Mouse (Mus musculus) splenic B cell, adult 2 months (primary cell): ENCODE results near the gene Fam81b.

Experiments
- DNase-seq: peaks from one replicate; pipeline ENCODE4 v3.0.0-alpha.2; 2011; ENCODE audit warnings: low read depth, low spot score
- H3K27me3 ChIP-seq: 2 replicates; pipeline ENCODE4 v1.6.1; 2012; ENCODE audit warnings: mild to moderate bottlenecking, low read length, moderate library complexity, mixed read lengths; ENCODE audit not compliant: control insufficient read depth, poor library complexity, insufficient read depth, severe bottlenecking
- H3K36me3 ChIP-seq: 2 replicates; pipeline ENCODE4 v1.6.1; 2012; ENCODE audit warnings: mild to moderate bottlenecking, low read length, moderate library complexity, mixed read lengths; ENCODE audit not compliant: control insufficient read depth, poor library complexity, insufficient read depth, severe bottlenecking

The Fam81b gene

DNA sequence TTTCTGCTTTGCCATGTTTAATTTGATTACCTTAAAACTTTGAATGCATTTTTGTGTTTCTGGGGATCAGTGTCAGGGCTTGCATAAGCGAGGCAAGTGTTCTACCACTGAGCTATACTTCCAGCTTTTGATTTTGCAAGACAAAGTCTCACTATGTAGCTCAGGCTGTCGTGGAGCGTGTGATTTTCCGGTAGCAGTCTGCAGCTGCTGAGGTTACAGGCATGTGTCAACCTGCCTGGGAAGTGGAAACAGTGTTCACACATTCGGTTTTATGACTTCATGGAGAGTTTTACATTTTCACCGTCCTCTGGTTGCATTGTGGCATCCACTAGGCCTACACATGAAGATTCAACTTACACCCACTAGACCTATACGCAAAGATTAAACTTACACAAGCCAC lies 54.8 kb downstream of the Fam81b start:
- no peaks in the 10 kb centered on the region for H3K27me3 ChIP-seq
- H3K36me3 ChIP-seq, result no peaks in the 10 kb centered on the region
- DNase-seq, result no peak

DNA sequence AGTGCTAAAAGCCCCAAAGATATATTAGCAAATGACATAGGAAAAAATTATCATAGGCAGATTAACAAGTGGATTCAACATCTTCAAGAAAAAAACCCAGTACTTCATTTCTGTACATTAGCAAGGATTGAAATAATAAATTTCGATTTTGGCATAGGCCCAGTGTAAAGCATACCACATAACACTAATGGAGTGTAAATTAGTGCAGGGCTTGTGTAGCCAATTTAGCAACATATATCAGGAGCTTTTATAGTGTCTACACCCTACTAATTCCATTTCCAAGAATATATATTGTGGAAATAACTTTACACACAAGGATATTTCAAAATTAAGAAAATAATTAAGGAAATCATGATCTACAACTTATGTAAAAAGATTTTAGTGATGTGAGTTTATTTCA lies 55.8 kb downstream of the Fam81b start:
- DNase-seq, result no peak
- H3K36me3 ChIP-seq, result no peaks in the 10 kb centered on the region
- H3K27me3 ChIP-seq, result no peaks in the 10 kb centered on the region

DNA sequence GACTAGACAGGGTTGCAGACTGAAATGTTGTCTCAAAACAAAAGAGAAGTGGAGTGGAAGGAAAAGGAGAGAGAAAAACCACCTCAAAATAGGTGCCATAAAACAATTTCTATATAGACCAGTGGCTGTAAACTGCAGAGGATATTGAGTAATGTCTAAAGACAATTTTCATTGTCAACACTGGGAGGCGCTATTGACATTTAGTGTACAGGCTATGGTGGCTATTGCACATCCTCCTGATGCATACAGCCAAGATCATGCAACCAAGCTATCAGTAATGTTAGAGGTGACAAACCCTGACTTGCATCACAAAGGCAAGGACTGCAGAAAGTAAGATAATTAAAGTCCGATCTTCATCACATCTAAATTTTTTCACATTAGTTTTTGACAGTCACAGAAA lies 89.5 kb downstream of the Fam81b start:
- peak; percentile 6 for DNase-seq
- no peaks in the 10 kb centered on the region for H3K36me3 ChIP-seq
- H3K27me3 ChIP-seq, result no peaks in the 10 kb centered on the region

DNA sequence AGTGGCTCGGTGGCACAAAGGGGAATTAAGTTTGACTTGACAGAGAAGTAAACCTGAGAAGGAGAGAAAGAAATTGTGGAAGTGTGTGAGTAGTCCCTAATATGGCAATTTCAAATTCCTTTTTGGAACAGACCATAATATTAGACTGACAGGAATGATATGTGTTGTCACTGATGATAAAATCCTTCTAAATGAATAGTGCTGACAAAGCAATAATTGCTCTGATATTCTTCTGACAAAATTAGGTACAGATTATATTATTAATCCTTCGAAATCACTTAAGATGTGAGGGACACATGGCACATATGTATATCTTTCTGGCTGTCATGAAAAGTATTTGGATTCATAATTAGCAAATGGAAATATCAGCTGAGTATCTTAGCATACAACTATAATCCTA lies 89.9 kb downstream of the Fam81b start:
- Histone ChIP-seq H3K27me3 (no peaks in the 10 kb centered on the region), H3K36me3 (no peaks in the 10 kb centered on the region)
- no peak for DNase-seq

DNA sequence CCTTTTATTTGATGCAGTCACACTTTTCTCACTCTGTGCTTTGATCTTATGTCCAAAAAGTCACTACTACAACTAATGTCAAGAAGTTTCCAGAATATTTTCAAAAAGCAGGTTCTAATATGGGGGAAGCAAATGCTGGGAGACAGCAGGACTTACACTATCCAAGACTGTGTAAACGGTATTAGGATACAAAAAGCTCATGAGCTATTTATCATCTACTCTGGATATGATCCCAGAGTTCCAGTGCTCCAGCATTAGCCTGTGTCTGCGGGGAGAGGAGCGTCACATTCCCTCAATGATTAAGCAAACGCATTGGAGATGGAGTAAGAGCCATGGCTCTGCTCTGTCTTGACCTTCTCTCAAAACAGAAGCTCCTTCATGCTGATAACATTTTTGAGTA lies 104.9 kb downstream of the Fam81b start:
- H3K36me3 ChIP-seq, result no peaks in the 10 kb centered on the region
- H3K27me3 ChIP-seq, result no peaks in the 10 kb centered on the region; the same call in 1 of the 2 replicates
- no peak for DNase-seq

DNA sequence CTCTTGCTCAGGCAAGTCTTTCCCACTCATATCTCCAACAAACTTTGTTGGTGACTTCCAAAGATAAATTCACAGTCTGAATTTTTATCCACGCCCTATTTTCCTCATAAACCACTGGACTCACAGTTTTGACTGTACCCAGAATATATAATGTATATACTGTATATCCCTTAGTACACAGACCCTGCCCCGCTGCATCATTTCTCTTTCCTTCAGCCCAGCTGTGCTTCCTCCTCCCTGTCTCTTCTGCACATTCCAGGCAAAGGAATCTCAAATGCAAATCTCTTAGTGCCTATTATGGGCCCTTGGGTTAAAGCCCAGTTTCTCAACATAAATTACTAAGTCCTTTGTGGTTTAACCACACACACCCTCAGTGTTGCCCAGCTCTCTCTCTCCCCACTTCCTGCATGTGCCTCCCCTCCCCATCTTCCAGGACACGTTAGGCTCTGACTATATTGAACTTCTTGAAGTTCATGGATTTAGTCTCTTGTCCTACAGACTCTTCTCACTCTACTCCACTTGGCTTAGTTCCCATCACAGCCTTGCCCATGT lies 107.5 kb downstream of the Fam81b start:
- Histone ChIP-seq H3K36me3 (0 out of 2 replicates have a peak, but pooled peaks cover 2% of the 10 kb centered on the region), H3K27me3 (no peaks in the 10 kb centered on the region; the same call in 1 of the 2 replicates)
- no peak for DNase-seq

DNA sequence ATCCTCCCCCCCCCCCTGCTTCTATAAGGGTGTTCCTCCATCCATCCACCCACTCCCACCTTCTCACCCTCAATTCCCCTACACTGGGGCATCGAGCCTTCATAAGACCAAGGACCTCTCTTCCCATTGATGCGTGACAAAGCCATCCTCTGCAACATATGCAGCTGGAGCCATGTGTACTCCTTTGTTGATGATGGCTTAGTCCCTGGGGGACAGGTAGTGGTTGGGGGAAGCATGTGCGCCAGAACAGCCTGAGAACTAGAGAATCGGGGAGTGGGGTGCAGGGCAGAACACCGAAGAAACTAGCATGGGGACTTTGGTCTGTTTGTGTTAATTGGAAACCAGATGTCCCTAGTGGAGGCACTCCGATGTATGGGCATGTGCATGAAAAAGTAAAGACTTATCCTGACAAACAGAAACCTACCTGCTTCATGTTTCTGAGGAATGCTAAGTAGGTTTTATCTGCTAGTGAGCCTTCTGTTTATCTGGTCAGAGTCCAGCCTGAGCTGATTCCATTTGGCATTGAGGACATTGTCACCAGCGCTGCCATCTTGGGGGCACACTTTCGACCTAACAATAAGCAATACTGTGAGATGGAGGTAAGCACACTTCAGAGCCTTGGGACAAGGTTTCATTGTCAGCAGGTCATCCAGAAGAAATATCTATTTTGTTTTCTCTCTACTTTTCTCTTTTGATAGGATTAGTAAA lies 109.3 kb downstream of the Fam81b start:
- no peaks in the 10 kb centered on the region; the same call in 1 of the 2 replicates for H3K27me3 ChIP-seq
- DNase-seq, result no peak
- peaks cover 4% of the 10 kb centered on the region; the same call in 1 of the 2 replicates for H3K36me3 ChIP-seq

DNA sequence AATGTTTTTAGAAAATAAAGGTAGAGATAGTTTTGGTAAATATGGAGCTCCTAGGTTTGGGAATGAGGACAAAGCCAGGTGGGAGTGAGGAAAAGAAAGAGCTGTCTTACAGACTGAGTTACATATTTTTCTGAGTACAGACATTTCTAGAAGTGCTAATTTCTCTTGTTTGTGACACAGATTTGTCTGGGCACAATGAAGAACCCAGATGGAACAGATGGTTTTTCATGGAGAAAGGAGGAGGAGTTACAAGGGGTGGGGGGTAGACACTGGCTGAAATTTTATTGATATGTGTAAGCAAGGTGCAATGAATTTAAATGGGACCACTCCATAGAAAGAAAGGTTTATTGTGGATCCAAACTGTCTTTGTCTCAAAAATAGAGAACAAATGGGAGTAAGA lies 109.9 kb downstream of the Fam81b start:
- Histone ChIP-seq H3K27me3 (no peaks in the 10 kb centered on the region; the same call in 1 of the 2 replicates), H3K36me3 (peaks cover 4% of the 10 kb centered on the region; the same call in 1 of the 2 replicates)
- DNase-seq, result no peak

DNA sequence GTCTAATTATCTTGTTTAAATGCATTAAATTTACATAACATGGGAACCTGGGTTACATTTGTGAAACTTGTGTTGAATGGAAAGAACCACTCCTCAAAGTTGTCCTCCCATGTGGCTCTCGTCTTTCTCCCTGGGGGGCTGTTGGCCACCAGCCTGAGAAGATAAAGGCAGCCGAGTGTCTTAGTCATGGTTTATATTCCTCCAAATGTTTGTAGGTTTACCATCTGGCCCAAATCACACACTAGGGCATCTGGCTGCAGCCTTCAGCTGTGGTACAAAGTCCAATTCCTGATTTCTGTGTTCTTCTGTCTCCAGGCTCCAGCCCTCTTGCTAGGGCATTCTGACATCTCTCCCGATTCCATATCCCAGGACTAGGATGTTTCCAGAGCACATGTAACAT lies 114.6 kb downstream of the Fam81b start:
- no peaks in the 10 kb centered on the region for H3K27me3 ChIP-seq
- DNase-seq, result no peak
- H3K36me3 ChIP-seq, result peaks cover 12% of the 10 kb centered on the region; the same call in 1 of the 2 replicates

DNA sequence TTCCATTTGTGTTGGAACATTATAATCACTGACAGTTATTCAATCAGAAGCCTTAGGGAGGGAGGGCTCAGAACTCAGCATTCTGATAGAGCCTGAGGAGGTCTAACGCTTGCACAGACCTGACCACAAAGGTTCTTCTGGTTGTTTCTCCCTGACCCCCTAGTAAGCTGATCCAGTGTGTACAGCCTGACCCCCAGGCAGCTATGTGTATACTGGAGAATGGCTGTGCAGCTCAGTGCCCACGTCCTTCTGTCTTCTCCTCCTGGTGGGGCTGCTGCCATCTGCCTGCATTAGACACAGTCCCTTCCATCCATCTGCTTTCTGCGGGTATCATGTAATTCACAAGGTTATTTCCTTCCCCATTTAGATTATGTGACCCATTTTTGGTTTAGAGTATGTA lies 115.7 kb downstream of the Fam81b start:
- no peak for DNase-seq
- Histone ChIP-seq H3K36me3 (peaks cover 12% of the 10 kb centered on the region; the same call in 1 of the 2 replicates), H3K27me3 (no peaks in the 10 kb centered on the region)

DNA sequence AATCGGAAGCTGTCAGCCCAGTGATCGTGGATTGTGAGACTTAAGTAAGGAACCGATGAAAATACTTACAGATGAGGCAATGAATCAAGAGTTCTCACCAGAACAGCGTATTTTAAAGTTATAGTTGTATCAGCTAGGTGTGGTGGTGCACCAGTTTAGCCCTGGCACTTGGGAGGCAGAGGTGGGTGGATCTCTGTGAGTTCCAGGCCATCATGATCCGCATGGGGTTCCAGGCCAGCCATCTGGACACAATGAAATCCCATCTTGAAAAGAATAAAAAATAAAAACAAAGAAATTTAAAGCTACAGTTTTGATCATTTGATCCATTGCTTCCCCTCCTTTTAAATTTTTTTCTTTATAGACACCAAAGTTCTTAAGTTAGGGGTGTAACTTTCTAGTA lies 117.2 kb downstream of the Fam81b start:
- no peak for DNase-seq
- H3K36me3 ChIP-seq, result peaks cover 10% of the 10 kb centered on the region; the same call in 1 of the 2 replicates
- no peaks in the 10 kb centered on the region for H3K27me3 ChIP-seq

DNA sequence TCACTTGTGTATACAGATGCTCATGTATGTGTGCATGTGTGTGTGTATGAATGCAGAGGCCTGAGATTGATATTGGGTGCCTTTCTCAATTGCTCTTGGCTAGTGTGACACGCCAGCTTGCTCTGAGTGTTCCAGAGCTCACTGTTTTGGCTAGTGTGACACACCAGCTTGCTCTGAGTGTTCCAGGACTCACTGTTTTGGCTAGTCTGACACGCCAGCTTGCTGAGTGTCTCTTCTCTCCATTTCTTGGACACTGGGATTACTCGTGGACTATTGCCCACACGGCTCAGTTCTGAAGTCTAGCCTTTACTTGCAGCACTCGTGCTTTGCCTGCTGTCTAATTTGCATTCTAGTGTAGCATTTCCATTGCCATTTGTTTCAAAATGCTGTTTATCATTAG lies 126.2 kb downstream of the Fam81b start:
- no peak for DNase-seq
- H3K36me3 ChIP-seq, result peaks cover 7% of the 10 kb centered on the region
- no peaks in the 10 kb centered on the region for H3K27me3 ChIP-seq

DNA sequence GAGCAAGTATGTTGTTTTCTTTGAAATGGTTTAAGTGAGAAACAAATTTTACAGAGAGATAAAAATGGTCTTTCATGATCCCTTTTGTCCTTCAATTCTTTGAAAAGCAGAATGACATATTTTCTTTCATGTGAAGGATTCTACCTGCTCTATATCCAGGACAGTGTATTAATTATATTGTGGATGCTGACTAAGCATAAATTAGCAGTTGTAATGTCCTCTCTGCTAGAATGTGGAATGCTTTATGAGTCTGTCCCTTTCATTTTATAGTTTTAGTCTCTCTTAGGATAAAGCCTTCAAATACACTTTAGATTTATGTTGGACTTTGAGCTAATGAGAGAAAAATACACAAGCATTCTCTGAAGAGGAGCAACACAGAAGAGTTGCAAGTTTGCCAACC lies 130.6 kb downstream of the Fam81b start:
- H3K27me3 ChIP-seq, result no peaks in the 10 kb centered on the region
- no peak for DNase-seq
- H3K36me3 ChIP-seq, result peaks cover 5% of the 10 kb centered on the region

DNA sequence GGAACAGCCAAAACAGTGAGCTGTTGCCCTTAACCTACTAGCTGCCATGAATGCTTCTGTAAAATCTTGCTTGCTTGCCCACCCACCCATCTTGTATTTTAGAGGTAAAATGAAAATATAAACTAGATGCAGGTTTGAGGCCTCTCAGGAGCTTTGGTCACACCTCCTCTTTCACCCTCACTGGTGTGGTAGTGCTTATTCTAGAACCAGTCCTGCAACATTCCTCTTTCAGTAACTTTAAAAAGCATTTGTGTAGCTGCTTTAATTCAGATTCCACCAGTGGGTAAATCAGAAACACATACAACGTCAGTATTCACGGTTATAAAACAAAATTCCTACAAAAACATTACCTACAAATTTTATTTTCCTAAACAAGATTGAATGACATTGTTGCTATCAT lies 144.3 kb downstream of the Fam81b start:
- no peaks in the 10 kb centered on the region for H3K27me3 ChIP-seq
- no peak for DNase-seq
- peaks cover 4% of the 10 kb centered on the region for H3K36me3 ChIP-seq

DNA sequence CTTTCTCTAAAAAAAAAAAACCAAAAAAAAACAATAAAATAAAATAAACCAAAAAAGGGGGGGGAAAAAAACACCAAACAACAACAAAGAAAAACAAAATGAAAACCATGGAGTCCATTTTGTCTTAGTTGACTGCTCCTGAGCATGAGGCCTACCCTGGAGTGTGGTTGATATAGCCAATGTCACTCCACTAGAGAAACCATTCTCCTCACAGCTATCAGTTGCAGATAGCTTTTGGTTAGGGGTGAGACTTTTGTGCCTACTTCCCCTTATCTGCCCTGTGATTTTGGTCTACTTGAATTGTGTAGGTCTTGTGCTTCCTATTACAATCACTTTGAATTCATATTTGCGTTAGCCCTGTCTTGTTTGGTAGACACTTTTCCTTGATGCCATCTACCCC lies 147.4 kb downstream of the Fam81b start:
- no peak for DNase-seq
- Histone ChIP-seq H3K36me3 (peaks cover 4% of the 10 kb centered on the region), H3K27me3 (no peaks in the 10 kb centered on the region)

DNA sequence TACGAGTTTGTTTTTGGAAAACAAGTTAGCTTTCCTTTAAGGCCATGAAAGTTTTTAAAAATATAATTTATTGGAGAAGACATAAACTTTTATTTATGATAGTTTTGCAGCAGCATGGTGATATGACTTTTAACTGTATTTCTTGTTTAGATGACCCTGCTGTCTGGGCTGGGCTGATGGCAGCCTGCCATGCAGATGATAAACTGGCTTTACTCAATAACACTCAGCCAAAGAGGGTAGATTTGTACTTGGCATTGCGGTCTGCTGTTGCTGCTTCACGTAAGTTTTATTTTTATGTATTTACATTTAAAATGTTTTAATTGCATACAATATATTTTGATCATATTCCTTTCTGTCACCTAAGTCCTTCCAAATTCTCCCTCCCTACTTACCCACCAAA lies 147.8 kb downstream of the Fam81b start:
- DNase-seq, result no peak
- Histone ChIP-seq H3K27me3 (no peaks in the 10 kb centered on the region), H3K36me3 (peaks cover 4% of the 10 kb centered on the region)
